Mouse (Mus musculus) cerebellum, adult 2 months (tissue): ENCODE data around the gene Cd244a. TPM values are rescaled to one million over a fixed set of nuclear protein-coding genes. Genes with fewer than 3 reads are reported as not detected.

Experiments
- DNase-seq, 2 experiments: peaks; one replicate each; pipeline ENCODE4 v3.0.0; 2021
- H3K27ac ChIP-seq: fragments of 200-500 bp; 2 replicates; pipeline ENCODE4 v1.5.1; 2012; ENCODE audit warnings: low read length, control low read depth, inconsistent platforms; ENCODE audit not compliant: insufficient read depth
- H3K27me3 ChIP-seq: fragments of 200-500 bp; 2 replicates; pipeline ENCODE4 v1.6.1; 2012; ENCODE audit warnings: inconsistent platforms, mild to moderate bottlenecking, low read length, moderate library complexity; ENCODE audit not compliant: control insufficient read depth, insufficient read depth
- H3K4me1 ChIP-seq: fragments of 200-500 bp; 2 replicates; pipeline ENCODE4 v1.6.1; 2011; ENCODE audit warnings: low read length; ENCODE audit not compliant: control insufficient read depth, insufficient read depth
- H3K4me3 ChIP-seq: fragments of 200-500 bp; replicated peaks from 2 replicates; pipeline ENCODE3; 2011; ENCODE audit warnings: mild to moderate bottlenecking, low read depth, low read length, control low read depth; ENCODE audit not compliant: insufficient read depth
- CTCF ChIP-seq: fragments of 200-500 bp; IDR thresholded peaks from 2 replicates; pipeline ENCODE4 v1.5.1; 2011; ENCODE audit warnings: low read depth, mild to moderate bottlenecking, control low read depth, low read length, moderate library complexity, borderline replicate concordance; ENCODE audit not compliant: insufficient read depth
- POLR2A ChIP-seq: fragments of 200-500 bp; IDR thresholded peaks from 2 replicates; pipeline ENCODE4 v1.6.1; 2011; ENCODE audit warnings: low read length, control low read depth, borderline replicate concordance; ENCODE audit not compliant: insufficient read depth
- WGBS: fragments of 180-500 bp; shearing (Covaris S2); methylation state at CpG from one replicate; pipeline ENCODE4 v1.1.7; 2018; 5-methylcytosine and 5-hydroxymethylcytosine counted together
- polyA plus RNA-seq: library from polyadenylated mRNA; depleted of rRNA; stranded (reverse); fragments of >200 nt; gene quantifications from 2 replicates; pipeline ENCODE4 v1.2.3, GENCODE M21; 2012

The Cd244a gene
- polyA plus RNA-seq, 1 experiment: not detected

DNA sequence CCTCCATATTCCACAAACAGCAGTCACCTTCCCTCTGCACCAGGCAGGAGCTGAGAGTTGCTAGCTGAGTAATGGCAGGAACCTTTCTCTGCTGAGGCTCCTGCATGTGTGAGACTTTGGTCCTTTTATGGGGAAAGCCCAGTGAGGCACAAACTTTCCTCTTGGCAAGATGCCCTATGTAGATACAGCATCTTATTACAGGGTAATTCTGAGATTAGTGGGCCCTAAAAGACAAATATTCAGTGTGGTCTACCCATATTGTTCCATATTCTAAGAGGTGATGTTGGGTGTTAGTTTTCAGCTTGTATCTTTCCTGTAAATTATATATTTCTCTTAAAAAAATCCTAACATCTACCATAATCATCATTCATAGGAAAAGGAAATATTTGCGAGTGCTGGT lies 23.8 kb upstream of the Cd244a start, which contains the start of gene Itln1:
Gene Itln1 (minus strand): TSS at position 101 of the 400 bp plus-strand sequence.
- 97% methylated on average over 1 of the region's 1 CpGs for WGBS
- H3K27ac ChIP-seq: no peak within 1 kb of the TSS
- no peaks in the 10 kb centered on the region for H3K4me1 ChIP-seq
- TF ChIP-seq POLR2A: no peak
- TF ChIP-seq CTCF: no peak
- no peaks in the 10 kb centered on the region for H3K27me3 ChIP-seq
- H3K4me3 ChIP-seq: no peak within 1 kb of the TSS
- no peak for DNase-seq

DNA sequence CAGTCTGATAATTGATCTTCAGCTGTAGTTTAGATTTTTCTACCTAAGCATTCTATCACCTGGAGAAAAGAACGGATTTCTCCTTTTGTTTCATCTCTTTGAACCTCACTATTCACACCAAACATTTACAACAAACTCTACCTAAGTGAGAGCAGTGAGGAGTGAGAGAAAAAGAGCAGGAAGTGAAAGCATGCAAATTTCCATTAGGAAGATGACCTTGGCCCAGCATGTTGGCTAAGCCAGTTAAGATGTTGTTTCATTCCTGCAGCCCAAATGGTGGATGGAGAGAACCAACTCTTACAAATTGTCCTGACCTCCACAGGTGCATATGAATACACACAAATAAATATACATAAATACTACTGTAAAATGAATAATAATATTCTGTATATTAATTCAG lies 18.3 kb upstream of the Cd244a start:
- TF ChIP-seq CTCF: no peak
- TF ChIP-seq POLR2A: no peak
- Histone ChIP-seq H3K4me3 (no peak overlapping the region), H3K27ac (no peak overlapping the region), H3K4me1 (no peaks in the 10 kb centered on the region), H3K27me3 (no peaks in the 10 kb centered on the region)
- no peak for DNase-seq
- 82% methylated on average over 1 of the region's 1 CpGs for WGBS

DNA sequence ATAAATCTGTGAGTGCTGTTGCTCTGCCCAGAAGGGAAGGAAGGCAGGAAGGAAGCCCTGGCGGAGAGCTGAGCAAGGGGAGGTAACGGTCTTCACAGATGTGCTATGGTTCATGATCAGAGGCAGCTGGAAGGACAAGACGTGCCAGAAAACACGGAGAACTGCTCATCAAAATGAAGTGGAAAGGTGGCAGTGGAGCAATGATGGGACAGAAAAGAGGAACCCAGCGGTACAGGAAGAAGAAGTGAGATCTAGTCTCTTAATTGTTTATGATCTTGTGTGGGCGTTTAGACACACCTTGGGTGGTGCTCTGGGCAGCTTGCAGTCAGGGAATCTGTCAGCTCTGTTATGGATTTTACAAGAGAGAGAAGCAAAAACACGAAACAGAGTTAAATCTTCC lies 7.7 kb upstream of the Cd244a start:
- no peaks in the 10 kb centered on the region for H3K27me3 ChIP-seq
- no peaks in the 10 kb centered on the region for H3K4me1 ChIP-seq
- no peak for TF ChIP-seq CTCF
- TF ChIP-seq POLR2A: no peak
- no peak overlapping the region for H3K27ac ChIP-seq
- H3K4me3 ChIP-seq: no peak overlapping the region
- WGBS: 77% methylated on average over 7 of the region's 7 CpGs
- DNase-seq: no peak

DNA sequence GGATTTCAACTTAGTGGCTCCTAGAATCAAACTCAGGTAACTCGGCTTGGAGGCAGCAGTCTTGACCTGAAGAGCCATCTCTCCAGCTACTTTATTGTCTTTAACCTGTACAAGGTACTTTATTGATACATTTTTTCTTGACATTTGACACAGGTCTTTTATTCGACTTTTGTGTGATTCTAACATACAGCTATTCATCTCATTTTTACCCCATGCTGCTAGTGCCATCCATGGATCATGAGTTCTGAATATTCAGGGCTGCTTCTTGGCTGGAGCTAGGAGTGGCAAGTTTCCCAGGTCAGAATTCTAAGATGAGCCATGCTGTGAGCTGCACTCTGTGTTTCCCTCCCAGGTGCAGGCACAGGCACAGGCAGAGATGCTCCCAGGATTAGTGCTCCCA lies 6.8 kb upstream of the Cd244a start:
- 42% methylated on average over 2 of the region's 2 CpGs for WGBS
- H3K27me3 ChIP-seq: no peaks in the 10 kb centered on the region
- H3K27ac ChIP-seq: no peak overlapping the region
- DNase-seq: no peak
- TF ChIP-seq CTCF: no peak
- TF ChIP-seq POLR2A: no peak
- no peaks in the 10 kb centered on the region for H3K4me1 ChIP-seq
- H3K4me3 ChIP-seq: no peak overlapping the region

DNA sequence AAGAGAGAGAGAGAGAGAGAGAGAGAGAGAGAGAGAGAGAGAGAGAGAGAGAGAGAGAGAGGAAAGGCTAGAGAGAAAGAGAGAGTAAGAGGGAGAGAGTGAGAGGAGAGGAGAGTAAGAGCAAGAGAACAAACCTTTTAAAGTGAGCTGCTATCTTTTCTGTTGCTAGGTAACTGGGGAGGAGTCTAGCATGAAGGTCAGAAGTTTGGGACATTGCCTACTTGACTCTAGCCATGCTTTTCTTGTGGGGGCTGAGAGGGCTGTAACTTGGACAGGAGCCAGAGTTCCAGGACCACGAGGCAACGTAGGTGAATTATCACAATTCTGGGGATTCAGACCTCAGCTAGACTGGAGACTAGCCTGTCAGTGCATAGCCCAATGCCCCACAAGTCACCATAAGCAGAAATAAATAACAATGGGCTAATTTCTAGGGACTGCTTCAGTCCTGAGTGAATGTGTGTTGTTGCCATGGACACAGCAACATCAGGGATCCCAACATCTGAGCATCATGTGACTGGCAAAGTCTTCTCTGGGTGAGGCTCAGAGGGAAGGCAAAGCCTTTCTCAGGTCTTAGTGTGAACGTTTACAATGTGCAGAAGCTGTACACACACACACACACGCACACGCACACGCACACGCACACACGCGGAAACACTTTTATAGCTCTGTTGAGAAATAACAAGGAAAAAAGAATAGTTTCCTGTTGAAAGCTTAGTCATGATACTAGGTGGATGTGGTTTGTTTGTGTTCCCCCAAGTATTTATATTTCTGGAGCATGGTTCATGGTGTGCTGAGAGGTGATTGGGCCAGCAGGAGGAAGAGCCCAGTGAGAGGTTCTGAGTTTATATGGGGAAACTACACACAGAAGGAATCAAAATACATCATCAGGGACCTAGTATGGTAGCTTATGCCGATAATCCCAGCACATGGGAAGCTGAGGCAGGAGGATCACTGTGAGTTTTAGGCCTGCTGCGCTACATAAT lies 5.3 kb upstream of the Cd244a start:
- no peak overlapping the region for H3K27ac ChIP-seq
- no peaks in the 10 kb centered on the region for H3K27me3 ChIP-seq
- no peak for DNase-seq
- WGBS: 72% methylated on average over 11 of the region's 11 CpGs
- TF ChIP-seq CTCF: no peak
- TF ChIP-seq POLR2A: no peak
- H3K4me1 ChIP-seq: no peaks in the 10 kb centered on the region
- no peak overlapping the region for H3K4me3 ChIP-seq

DNA sequence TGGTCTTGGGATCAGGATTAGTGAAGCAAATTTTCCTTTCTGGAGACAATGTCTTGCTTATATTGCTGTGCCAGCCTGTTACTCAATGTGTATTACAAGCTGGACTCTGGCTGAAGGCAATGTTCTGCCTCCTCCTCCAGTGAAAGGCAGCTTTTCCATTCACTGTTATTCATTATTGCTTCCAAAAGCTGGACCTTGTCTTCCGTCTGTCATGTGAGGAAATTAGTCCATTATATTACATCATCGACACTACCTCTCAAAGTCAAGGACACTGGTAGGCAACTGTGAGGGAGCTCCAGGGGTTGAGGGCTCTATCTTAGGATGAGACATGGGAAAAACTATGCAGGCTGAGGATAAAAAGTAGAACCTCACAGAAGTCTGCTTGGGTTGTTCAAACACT lies 2.6 kb upstream of the Cd244a start:
- WGBS: 93% methylated on average over 2 of the region's 2 CpGs
- H3K4me1 ChIP-seq: no peaks in the 10 kb centered on the region
- H3K27ac ChIP-seq: no peak overlapping the region
- no peak overlapping the region for H3K4me3 ChIP-seq
- no peak for TF ChIP-seq CTCF
- no peak for TF ChIP-seq POLR2A
- DNase-seq: no peak
- no peaks in the 10 kb centered on the region for H3K27me3 ChIP-seq

DNA sequence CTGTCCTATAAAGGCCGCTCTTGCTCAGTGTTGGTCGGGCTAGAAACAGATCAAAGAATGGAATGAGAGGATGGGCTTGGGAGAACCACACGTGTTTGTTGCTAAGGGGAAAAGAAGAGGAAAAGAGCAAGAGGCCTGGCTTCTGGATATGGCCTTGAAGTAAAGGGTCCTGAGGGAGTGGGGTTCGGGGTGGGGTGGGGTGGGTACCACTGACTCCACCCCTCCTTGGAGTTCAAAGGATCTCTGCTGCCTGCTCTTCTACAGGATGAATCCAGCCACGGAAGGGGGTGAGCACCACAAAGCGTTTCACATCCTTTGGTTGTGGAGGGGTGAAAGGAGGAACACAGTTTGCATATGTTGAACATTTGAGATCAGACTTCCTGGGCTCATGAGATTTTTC lies 586 bp upstream of the Cd244a start:
- H3K27ac ChIP-seq: no peak overlapping the region
- 66% methylated on average over 6 of the region's 6 CpGs for WGBS
- no peaks in the 10 kb centered on the region for H3K4me1 ChIP-seq
- DNase-seq: no peak
- TF ChIP-seq POLR2A: no peak
- TF ChIP-seq CTCF: no peak
- no peak overlapping the region for H3K4me3 ChIP-seq
- no peaks in the 10 kb centered on the region for H3K27me3 ChIP-seq

DNA sequence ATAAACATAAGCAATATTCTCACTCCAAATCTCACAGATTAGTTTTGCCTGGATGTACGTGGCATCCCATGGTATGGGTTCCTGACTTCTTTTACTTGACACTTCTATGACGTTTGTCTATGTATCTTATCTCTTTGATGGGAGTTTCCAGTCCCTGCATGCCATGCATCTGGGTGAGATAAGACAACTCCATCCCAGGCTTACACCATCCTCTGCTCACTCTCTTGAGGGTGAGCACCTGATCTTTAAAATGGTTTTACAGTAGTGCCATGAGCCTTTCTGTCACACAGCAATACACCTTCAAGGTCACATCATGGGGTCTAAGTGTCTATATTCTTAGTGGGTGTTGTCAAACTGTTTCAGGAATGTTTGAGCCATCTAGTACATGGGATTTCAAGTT lies 1.3 kb downstream of the Cd244a start:
- no peak overlapping the region for H3K27ac ChIP-seq
- H3K27me3 ChIP-seq: no peaks in the 10 kb centered on the region
- WGBS: 73% methylated on average over 2 of the region's 2 CpGs

More for the DNA sequence above, 1.3 kb downstream of the Cd244a start:
- no peak for DNase-seq
- no peaks in the 10 kb centered on the region for H3K4me1 ChIP-seq
- no peak for TF ChIP-seq POLR2A
- TF ChIP-seq CTCF: no peak
- H3K4me3 ChIP-seq: no peak overlapping the region
